Mouse (Mus musculus) kidney, adult 2 months (tissue): ENCODE data around the gene Slbp.

Experiments used
- CTCF ChIP-seq: fragments of 200-500 bp; conservative IDR thresholded peaks from 2 replicates; pipeline ENCODE4 v1.5.1; 2011; ENCODE audit warnings: low read depth, mild to moderate bottlenecking, control low read depth, low read length, moderate library complexity, mixed read lengths; ENCODE audit not compliant: insufficient read depth, insufficient read length
- POLR2A ChIP-seq: fragments of 200-500 bp; IDR thresholded peaks from one replicate; pipeline ENCODE4 v1.6.1; 2011; ENCODE audit warnings: low read depth, low read length, control low read depth

GRCm38 (mm10) chr5:33656739-33657138 lies 4.4 kb upstream of the Slbp start:
- TF ChIP-seq POLR2A (no peak), CTCF (no peak)
